Mouse (Mus musculus) heart, embryonic 14.5 days (tissue): ENCODE measurements around the gene Ckap5. TPM values are rescaled to one million over a fixed set of nuclear protein-coding genes. Genes with fewer than 3 reads are reported as not detected.

ENCODE experiments used
- ATAC-seq: fragments of 200-750 bp; cut with Nextera tagmentation; 2 replicates; pipeline ENCODE4 v1.8.0; 2017; ENCODE audit warnings: low read depth, moderate TSS enrichment; ENCODE audit not compliant: insufficient number of reproducible peaks, insufficient read depth, low FRiP score
- H3K27ac ChIP-seq, 2 experiments: fragments of 200-500 bp in 1 of 2; fragments of 300-500 bp in 1 of 2; sonication (generic) in 1 of 2; replicated peaks in 1 of 2; 2 replicates each; pipeline ENCODE4 v1.5.1; 2012 to 2014; ENCODE audit warnings: low read depth in 2 of 2, low read length in 2 of 2, control low read depth in 1 of 2, mild to moderate bottlenecking in 1 of 2, mixed read lengths in 1 of 2; ENCODE audit not compliant: control insufficient read depth in 1 of 2, insufficient read depth in 1 of 2
- H3K27me3 ChIP-seq: fragments of 300-500 bp; sonication (generic); 2 replicates; pipeline ENCODE4 v1.6.1; 2014; ENCODE audit warnings: mild to moderate bottlenecking, low read length, control low read depth; ENCODE audit not compliant: control insufficient read depth, insufficient read depth
- H3K36me3 ChIP-seq: fragments of 300-500 bp; sonication (generic); 2 replicates; pipeline ENCODE4 v1.6.1; 2014; ENCODE audit warnings: mild to moderate bottlenecking, control low read depth, low read length, mixed read lengths; ENCODE audit not compliant: control insufficient read depth, insufficient read depth
- H3K4me1 ChIP-seq, 2 experiments: fragments of 200-500 bp in 1 of 2; fragments of 300-500 bp in 1 of 2; sonication (generic) in 1 of 2; 2 replicates each; pipeline ENCODE4 v1.6.1; 2012 to 2014; ENCODE audit warnings: low read length in 2 of 2, control low read depth in 1 of 2, mixed read lengths in 1 of 2; ENCODE audit not compliant: control insufficient read depth in 2 of 2, insufficient read depth in 2 of 2
- H3K4me2 ChIP-seq: fragments of 300-500 bp; sonication (generic); 2 replicates; pipeline ENCODE4 v1.6.1; 2014; ENCODE audit warnings: mild to moderate bottlenecking, low read length
- H3K4me3 ChIP-seq, 2 experiments: fragments of 200-500 bp in 1 of 2; fragments of 300-500 bp in 1 of 2; sonication (generic) in 1 of 2; 2 replicates each; pipeline ENCODE4 v1.5.1; 2012 to 2014; ENCODE audit warnings: low read length in 2 of 2, mild to moderate bottlenecking in 2 of 2, control low read depth in 1 of 2, low read depth in 1 of 2, moderate library complexity in 1 of 2; ENCODE audit not compliant: control insufficient read depth in 1 of 2, insufficient read depth in 1 of 2
- H3K9ac ChIP-seq: fragments of 300-500 bp; sonication (generic); 2 replicates; pipeline ENCODE4 v1.6.1; 2014; ENCODE audit warnings: mild to moderate bottlenecking, low read length
- H3K9me3 ChIP-seq: fragments of 300-500 bp; sonication (generic); 2 replicates; pipeline ENCODE4 v1.6.1; 2016; ENCODE audit warnings: low read length, control low read depth; ENCODE audit not compliant: control insufficient read depth
- WGBS: fragments of 180-500 bp; shearing (Covaris S2); extraction: QIAGEN DNeasy Blood & Tissue Kit; methylation state at CpG from one replicate; pipeline ENCODE4 v1.1.7; 2014; 5-methylcytosine and 5-hydroxymethylcytosine counted together
- polyA plus RNA-seq: library from polyadenylated mRNA; unstranded; fragments of >200 nt; fragmentation: Nextera tagmentation; extraction: Ambion mirVana; gene quantifications from 2 replicates; pipeline ENCODE4 v1.2.1, GENCODE M21; 2014

The Ckap5 gene
- polyA plus RNA-seq, 1 experiment from 2014 or later, result 68.2 TPM

- ATAC-seq, result no peak
- peaks cover 0 to 6% of the 10 kb centered on the region in 2 experiments; a peak in 2 of 4 replicates for H3K4me1 ChIP-seq
- H3K27ac ChIP-seq, result no peak overlapping the region
- 96% methylated on average over 11 of the region's 11 CpGs for WGBS
- no peaks in the 10 kb centered on the region for H3K9me3 ChIP-seq
- H3K4me2 ChIP-seq, result no peak overlapping the region
- H3K9ac ChIP-seq, result no peak overlapping the region
- H3K27me3 ChIP-seq, result no peaks in the 10 kb centered on the region
- H3K36me3 ChIP-seq, result peaks cover 62% of the 10 kb centered on the region
- no peak overlapping the region for H3K4me3 ChIP-seq
These were observed 119.2 kb downstream of the Ckap5 start for GRCm38 (mm10) chr2:91645811-91646210.

- no peak for ATAC-seq
- no peak overlapping the region for H3K4me3 ChIP-seq
- no peak overlapping the region for H3K9ac ChIP-seq
- peaks cover 2 to 15% of the 10 kb centered on the region in 2 experiments; a peak in 2 of 4 replicates for H3K4me1 ChIP-seq
- no peak overlapping the region for H3K4me2 ChIP-seq
- H3K36me3 ChIP-seq, result peaks cover 62% of the 10 kb centered on the region
- H3K9me3 ChIP-seq, result no peaks in the 10 kb centered on the region
- H3K27me3 ChIP-seq, result no peaks in the 10 kb centered on the region
- WGBS, result 41% methylated on average over 1 of the region's 1 CpGs
- no peak overlapping the region for H3K27ac ChIP-seq
These were observed 120.2 kb downstream of the Ckap5 start for GRCm38 (mm10) chr2:91646733-91647132.

GRCm38 (mm10) chr2:91649152-91649551, 122.6 kb downstream of the Ckap5 start:
- peak overlapping the region; percentile 79 to 91 for H3K4me3 ChIP-seq
- peak overlapping the region; percentile 83 for H3K4me2 ChIP-seq
- peak overlapping the region; percentile 90 for H3K9ac ChIP-seq
- peak overlapping the region; percentile 90 to 91; a peak in 3 of 4 replicates for H3K27ac ChIP-seq
- peaks cover 49% of the 10 kb centered on the region for H3K36me3 ChIP-seq
- H3K4me1 ChIP-seq, result peaks cover 15 to 37% of the 10 kb centered on the region in 2 experiments
- no peaks in the 10 kb centered on the region for H3K9me3 ChIP-seq
- no peaks in the 10 kb centered on the region for H3K27me3 ChIP-seq
- peak; percentile 8; the same call in 1 of the 2 replicates for ATAC-seq
- WGBS, result 2% methylated on average over 15 of the region's 15 CpGs

GRCm38 (mm10) chr2:91649553-91650359, 123.2 kb downstream of the Ckap5 start, which contains the start of the genes Zfp408 and Arhgap1:
Zfp408 (minus strand) TSS chr2:91649791.
Arhgap1 (plus strand) TSS chr2:91649860.
- H3K9me3 ChIP-seq, result no peaks in the 10 kb centered on the region
- peak; percentile 84 for ATAC-seq
- peak within 1 kb of the TSS; percentile 86 for H3K4me2 ChIP-seq
- peak within 1 kb of the TSS; percentile 90 for H3K9ac ChIP-seq
- under 1% methylated on average over 44 of the region's 44 CpGs for WGBS
- H3K27ac ChIP-seq, result peak within 1 kb of the TSS; percentile 90 to 91
- peaks cover 49% of the 10 kb centered on the region for H3K36me3 ChIP-seq
- peak within 1 kb of the TSS; percentile 79 to 91 for H3K4me3 ChIP-seq
- H3K27me3 ChIP-seq, result no peaks in the 10 kb centered on the region
- H3K4me1 ChIP-seq, result peaks cover 15 to 38% of the 10 kb centered on the region in 2 experiments

- peaks cover 49% of the 10 kb centered on the region for H3K36me3 ChIP-seq
- 7% methylated on average over 16 of the region's 16 CpGs for WGBS
- peaks cover 22 to 46% of the 10 kb centered on the region in 2 experiments for H3K4me1 ChIP-seq
These were observed 123.9 kb downstream of the Ckap5 start for GRCm38 (mm10) chr2:91650360-91650995.

GRCm38 (mm10) chr2:91651458-91652258, 125.1 kb downstream of the Ckap5 start:
- 64% methylated on average over 14 of the region's 14 CpGs for whole genome bisulfite sequencing
- H3K4me2 ChIP-seq, result peak overlapping the region; percentile 86
- ATAC-seq, result no peak

More at GRCm38 (mm10) chr2:91650360-91650995, 123.9 kb downstream of the Ckap5 start:
- Histone ChIP-seq H3K9me3 (no peaks in the 10 kb centered on the region), H3K4me2 (peak overlapping the region; percentile 86), H3K4me3 (peak overlapping the region; percentile 79 to 91), H3K9ac (peak overlapping the region; percentile 89), H3K27ac (peak overlapping the region; percentile 82 to 90), H3K27me3 (no peaks in the 10 kb centered on the region)
- ATAC-seq, result 0 out of 2 replicates have a peak, but pooled peaks have one; percentile 24

GRCm38 (mm10) chr2:91652863-91653262, 126.3 kb downstream of the Ckap5 start:
- Histone ChIP-seq H3K4me2 (peak overlapping the region; percentile 86), H3K27me3 (no peaks in the 10 kb centered on the region), H3K4me1 (peaks cover 34 to 62% of the 10 kb centered on the region in 2 experiments), H3K27ac (peak overlapping the region; percentile 67 to 72), H3K9ac (peak overlapping the region; percentile 54), H3K36me3 (peaks cover 49% of the 10 kb centered on the region), H3K9me3 (no peaks in the 10 kb centered on the region), H3K4me3 (no peak overlapping the region)
- no peak for ATAC-seq
- 12% methylated on average over 6 of the region's 6 CpGs for WGBS

More at GRCm38 (mm10) chr2:91651458-91652258, 125.1 kb downstream of the Ckap5 start:
- Histone ChIP-seq H3K4me3 (no peak overlapping the region), H3K36me3 (peaks cover 49% of the 10 kb centered on the region), H3K27ac (peak overlapping the region; percentile 19 to 72; a peak in 3 of 4 replicates), H3K9ac (peak overlapping the region; percentile 89; the same call in 1 of the 2 replicates), H3K4me1 (peaks cover 30 to 57% of the 10 kb centered on the region in 2 experiments), H3K27me3 (no peaks in the 10 kb centered on the region), H3K9me3 (no peaks in the 10 kb centered on the region)
